Mouse (Mus musculus) kidney, postnatal 25 days (tissue): ENCODE measurements around the gene Gss.
"Not testable (repeated sequence)": the region's sequence is repeated elsewhere in the genome, so short reads cannot be mapped to it uniquely, and the experiment has no call there.

Experiments used
- DNase-seq, 2 experiments: peaks; one replicate each; pipeline ENCODE4 v3.0.0; 2021; ENCODE audit warnings: mixed read lengths in 2 of 2

Gene Gss

DNA sequence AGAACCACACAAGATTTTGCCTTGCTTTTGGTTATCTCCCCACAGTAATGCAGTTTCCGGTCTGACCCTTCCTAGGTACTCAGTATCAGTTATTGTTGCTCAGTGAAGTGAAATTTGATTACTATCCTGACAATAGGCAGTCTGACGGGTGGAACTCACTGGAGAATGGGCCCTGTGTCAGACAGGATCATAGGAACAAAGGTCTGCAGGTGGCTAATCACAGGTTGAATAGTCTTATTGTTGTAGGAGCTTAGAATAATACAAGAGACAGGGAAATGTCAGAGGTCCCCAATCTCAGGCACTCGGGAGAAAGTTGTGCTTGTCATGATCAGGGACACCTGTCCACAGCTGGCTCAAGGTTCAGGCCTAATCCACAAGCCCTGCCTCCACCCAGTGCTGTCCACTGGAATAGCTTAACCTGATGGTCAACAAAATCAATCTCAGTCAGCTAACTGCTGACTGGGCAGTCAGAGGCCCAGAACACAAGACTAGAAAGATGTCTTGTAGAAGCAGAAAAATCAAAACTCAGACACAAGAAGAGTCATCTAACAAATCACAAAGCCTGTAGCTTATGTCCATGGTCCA is 23.3 kb downstream of the Gss start:
- peak in 1 of 2 experiments; percentile 54 for DNase-seq

DNA sequence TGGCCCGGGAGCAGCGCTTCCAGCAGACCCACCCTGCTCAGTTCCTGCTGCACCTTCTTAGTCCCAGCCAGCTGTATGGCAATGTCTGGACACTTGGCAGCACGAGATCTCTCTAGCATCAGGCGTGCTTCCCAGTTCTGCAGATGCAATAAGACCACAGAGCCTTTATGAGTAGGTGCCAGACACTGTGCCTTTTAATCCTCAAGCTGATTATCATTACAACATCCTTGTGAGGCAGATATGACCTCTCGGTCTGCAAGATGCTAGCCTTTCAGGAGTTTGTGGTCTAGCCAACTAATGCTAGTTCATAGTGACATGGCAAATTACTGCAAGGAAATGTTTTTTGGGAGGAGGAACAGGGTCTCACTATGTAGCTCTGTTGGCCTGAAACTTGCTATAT is 24.9 kb downstream of the Gss start:
- no peak for DNase-seq

DNA sequence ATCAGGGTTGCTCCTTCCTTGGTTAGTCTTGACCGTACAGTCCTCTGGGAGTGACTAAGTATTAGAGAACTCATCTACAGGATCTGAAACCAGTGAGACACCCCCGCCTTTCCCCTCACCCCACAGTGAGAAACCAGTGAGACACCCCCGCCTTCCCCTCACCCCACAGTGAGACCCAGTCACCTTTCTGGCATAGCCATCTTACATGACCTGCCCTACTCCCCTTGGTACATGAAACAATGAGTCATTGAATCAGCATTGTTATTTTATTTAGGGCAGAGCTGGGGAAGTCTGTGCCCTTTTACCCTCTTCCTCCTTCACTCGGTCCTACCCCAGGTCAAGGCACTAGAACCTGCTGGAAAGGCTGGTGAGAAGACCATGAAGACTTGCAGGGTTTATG is 29.7 kb downstream of the Gss start:
- no peak for DNase-seq

GRCm38 (mm10) chr2:155562209-155562608 is 30.4 kb downstream of the Gss start:
- DNase-seq: no peak

DNA sequence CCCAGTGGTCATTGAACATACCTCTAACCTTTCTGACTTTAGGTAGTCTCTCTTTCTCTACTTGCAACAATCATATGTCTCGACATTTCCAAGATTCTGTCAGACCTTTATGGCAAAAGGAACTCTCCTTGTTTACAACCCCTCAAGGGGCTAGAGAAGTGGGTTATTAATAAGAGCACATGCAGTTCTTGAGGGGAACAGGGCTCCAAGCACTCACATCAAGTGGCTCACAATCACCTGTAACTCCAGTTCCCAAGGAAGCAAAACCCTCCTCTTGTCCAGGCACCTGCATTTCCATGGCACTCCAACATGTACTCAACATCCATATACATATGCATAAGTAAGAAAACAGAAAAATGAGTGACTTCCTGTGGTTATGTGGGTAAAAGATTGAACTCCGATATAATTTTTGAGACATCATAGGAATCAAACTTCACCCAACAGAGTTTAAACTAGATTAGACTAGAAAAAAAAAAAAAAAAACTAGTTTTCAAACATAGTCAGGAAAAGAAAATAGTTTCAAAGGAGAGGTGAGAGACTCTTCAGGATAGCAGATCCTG is 38.1 kb downstream of the Gss start:
- no peak for DNase-seq

DNA sequence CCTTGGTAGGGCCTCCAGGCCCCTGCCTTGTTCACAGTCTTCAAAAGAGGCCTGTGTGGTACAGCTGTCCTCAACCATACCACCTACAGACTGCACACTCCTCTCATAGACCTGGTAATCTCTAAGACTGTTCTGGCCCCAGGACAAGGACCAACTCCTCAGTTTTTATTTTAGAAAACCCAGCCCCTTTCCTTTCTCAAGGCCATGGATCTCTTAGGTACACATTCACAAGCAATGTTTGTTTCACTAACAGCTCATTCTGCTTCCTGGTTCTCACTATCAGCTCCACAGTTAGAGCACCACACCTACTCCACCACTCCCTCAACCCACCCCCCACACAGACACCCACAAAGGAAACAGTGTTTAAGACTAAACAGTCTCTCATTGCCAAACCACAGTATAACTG is 39.7 kb downstream of the Gss start:
- no peak for DNase-seq

DNA sequence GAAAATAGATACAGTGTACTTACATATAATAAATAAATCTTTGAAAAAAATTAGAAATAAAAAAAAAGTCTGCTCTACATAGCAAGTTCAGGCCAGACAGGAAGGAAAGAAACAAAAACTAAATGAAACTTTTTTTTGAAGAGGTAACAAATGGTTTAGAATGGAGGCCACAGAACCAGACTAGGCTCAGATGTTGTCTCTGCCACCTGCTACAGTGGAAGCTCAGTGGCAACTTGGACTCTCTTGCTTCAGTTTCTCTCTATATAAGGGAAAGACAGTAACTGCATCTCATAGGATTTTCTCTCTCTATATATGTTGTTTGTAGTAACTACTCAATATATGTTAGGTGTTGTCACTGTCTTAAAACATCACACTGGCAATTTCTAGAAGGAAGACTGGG is 40.3 kb downstream of the Gss start:
- no peak for DNase-seq

DNA sequence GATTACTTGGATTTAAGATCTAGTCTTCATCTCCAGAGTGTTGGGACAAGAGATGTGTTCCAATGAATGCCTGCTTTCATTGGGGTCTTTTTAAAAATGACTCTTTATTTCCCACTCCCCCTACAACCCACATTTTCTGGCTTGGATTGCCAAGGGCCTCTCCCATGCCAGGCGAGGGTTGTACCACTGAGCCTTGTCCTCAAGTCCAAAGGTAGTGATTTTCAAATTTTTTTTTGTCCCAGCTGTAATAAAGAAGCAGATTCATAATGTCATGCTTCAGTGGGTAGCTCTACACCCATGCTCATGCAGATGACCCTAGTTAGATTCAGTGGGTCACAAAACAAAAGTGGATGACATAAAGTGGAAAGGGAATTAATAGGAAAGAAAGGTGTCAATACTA is 45.7 kb downstream of the Gss start:
- DNase-seq: no peak

DNA sequence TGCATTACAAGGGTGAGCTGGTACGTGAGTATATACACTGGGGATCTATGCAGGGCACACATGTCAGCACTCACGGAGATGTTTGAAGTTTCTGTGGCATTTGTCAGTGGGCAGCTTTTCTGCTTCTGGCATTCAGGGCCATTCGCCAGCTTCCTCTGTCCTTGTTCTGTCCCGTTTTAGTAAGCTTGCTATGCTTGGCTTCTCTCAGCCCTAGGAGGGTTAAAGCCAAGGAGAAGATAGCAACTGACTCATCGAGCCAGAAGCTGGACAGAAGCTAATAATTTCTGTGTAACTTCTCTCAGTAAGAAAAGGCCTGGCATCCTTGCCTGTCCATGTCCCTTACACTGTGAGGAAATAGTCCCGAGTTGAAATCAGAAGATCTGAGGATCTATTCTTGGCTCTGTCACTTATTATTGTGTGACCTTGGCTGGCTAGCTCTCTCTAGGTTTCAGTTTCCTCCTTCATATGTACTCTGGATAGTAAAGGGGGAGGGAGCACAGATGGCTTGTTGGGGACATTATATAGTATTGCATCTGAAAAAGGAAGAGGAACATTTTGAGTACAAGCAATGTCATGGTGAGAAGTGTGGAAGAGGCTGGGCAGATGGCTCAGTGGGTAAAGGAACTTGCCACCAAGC is 51.7 kb downstream of the Gss start:
- peak; percentile 47 to 51 for DNase-seq

- no peak for DNase-seq
Observed at GRCm38 (mm10) chr2:155539696-155540095, 52.9 kb downstream of the Gss start.

DNA sequence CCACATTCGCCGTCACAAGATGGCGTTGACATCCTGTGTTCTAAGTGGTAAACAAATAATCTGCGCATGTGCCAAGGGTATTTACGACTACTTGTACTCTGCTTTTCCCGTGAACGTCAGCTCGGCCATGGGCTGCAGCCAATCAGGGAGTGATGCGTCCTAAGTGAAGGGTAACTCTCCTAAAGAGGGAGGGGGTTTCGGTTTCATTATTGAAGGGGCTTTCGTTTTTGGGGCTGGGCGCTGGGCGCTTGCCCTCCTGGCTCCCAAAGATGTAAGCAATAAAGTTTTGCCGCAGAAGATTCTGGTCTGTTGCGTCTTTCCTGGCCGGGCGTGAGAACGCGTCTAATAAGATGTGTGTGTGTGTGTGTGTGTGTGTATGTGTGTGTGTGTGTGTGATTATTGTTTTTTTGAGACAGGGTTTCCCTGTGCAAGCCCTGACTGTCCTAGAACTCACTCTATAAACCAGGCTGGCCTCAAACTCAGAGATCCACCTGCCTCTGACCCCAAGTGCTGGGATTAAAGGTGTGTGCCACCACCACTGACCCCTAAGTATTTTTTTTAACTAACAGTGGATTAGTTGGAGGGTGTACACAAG is 54.0 kb downstream of the Gss start:
- DNase-seq: not testable (repeated sequence)

DNA sequence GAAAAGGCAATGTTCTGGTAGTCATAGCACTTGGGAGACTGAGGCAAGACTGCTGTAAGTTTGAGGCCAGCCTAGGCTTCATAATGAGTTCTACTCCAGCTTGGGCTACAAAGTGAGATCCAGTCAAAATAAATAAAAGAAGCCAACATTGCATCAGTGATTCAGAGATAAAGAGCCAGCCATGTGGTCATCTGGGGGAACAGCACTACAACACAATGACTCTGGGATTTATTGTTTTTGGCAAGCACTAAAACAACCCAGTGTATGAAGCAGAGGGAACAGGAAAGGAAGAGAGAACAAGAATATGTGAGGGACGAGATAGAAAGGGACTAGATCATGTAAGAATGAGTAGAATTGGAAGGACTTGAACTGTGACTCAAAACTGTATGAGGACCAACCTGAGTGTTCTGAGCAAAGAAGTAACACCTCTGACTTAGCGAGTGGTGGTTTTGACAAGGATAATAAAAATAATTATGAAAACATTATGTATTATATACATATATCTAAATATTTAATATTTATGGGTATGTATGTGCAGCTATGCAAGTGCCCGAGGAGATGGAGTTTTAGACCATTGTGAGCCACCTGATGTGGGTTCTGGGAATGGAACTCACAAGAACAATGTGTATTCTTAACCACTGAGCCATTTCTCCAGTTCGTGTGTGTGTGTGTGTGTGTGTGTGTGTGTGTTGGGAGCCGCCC is 54.7 kb downstream of the Gss start:
- DNase-seq: no peak

GRCm38 (mm10) chr2:155536292-155536691 is 56.3 kb downstream of the Gss start:
- DNase-seq: no peak

- no peak for DNase-seq
Observed at GRCm38 (mm10) chr2:155527367-155527766, 65.2 kb downstream of the Gss start.

GRCm38 (mm10) chr2:155524378-155524777 is 68.2 kb downstream of the Gss start:
- DNase-seq: no peak

GRCm38 (mm10) chr2:155523706-155524105 is 68.9 kb downstream of the Gss start:
- DNase-seq: no peak

- DNase-seq: peak in 1 of 2 experiments; percentile 8
Observed at GRCm38 (mm10) chr2:155518531-155519270, 73.9 kb downstream of the Gss start.

DNA sequence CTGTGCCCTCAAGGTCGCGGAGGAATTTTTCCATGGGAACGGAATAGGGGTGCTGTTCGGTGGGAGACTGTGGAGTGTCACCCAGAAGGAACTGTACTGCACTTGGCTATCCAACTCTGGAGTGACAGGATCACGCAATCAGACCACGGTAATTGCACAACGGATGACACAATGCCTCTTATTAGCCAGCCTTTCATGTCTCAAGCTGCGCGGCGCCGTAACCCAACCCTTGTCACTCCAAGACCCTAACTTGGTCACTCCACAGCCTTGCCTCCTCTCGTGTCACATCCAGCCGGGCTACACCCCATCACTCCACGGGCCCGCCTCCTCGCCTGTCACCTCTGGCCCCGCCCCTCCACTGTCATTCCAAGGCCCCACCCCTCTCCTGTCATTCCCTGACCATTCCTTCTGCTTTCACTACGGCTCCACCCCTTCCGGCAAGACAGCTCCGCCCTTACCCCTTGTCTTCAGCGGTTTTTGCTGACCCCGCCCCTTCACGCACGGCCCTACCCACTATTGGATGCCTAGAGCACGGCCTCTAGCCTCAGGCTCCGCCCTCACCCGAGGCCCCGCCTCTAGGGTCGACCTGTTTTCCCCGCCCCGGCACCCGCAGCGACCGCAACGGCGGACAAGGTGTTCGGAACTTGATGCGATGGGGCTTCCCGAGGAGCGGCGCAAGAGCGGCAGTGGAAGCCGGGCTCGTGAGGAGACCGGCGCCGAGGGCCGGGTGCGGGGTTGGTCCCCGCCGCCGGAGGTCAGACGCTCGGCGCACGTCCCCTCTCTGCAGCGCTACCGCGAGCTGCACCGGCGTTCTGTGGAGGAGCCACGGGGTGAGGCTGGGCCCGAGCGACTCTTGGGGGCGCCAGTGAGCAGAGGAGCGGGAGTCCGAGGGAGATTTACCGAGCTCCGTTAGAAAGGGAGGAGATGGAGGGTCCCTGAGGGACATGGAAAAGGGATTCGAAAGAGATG is 74.9 kb downstream of the Gss start, which contains the start of the genes Acss2 and Ggt7:
TSS of gene Acss2 (plus strand) at position 494 of the 969 bp plus-strand sequence.
TSS of gene Ggt7 (minus strand) at position 783 of the 969 bp plus-strand sequence.
- peak; percentile 100 for DNase-seq

- peak; percentile 68 to 78 for DNase-seq
Observed at GRCm38 (mm10) chr2:155515941-155516340, 76.7 kb downstream of the Gss start.

DNA sequence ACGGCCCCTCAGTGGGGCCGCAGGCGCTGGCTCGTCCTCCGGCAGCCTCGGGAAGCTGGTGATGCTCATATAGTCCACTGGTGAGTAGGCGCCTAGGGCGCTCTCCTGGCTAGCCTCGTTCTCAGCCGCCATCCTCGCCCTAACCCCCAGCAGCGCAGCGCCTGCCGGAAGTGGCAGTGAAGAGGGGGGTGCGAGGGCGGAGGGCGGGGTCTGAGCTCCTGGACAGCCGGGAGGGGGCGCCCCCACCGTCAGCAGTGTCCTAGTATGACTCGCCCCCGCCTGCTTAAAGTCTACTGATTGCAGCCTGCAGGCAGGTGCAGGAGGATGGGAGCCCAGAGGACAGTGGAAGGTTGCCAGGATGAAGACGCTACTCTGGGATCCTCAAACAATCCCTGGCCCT is 77.9 kb downstream of the Gss start:
- DNase-seq: peak; percentile 69 to 82

- DNase-seq: no peak
Observed at GRCm38 (mm10) chr2:155513543-155513942, 79.1 kb downstream of the Gss start.
